Mouse (Mus musculus): ENCODE measurements at regions not wholly inside any gene's neighbourhood (a gene's known extent, or its start where the extent isn't known, plus 50 kb on each side); places are given as distances from the start of the nearest gene placed in this dataset.

DNA sequence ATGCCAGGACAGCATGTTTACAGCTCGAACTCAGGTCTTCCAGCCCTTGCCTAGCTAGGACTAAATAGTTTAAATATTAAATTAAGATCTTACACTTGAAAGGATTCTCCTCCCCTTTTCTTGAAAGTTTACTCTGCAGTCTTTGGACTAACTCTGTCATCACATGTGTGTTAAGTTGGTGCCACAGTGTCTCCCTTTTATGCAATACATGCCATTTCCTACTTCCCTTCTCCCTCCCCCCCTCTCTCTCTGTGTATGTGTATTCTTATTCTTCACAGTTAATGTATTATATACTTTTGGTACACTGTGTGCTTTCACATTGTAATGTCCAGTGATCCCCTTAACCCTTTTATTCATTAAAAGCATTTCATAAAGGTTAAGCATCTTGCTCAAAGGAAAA lies 63.9 kb upstream of the Dock10 start:
- Histone ChIP-seq H3K27ac (ENCODE audit: low read length) (no peak overlapping the region), H3K9me3 (ENCODE audit: low read length) (no peaks in the 10 kb centered on the region), H3K36me3 (ENCODE audit: insufficient read depth, low read length) (no peaks in the 10 kb centered on the region), H3K4me1 (ENCODE audit: insufficient read depth, low read depth, low read length) (no peaks in the 10 kb centered on the region), H3K9ac (replicated peaks; ENCODE audit: low read depth) (no peak overlapping the region), H3K4me2 (replicated peaks; ENCODE audit: low read depth, low read length) (no peak overlapping the region), H3K27me3 (replicated peaks; ENCODE audit: insufficient read depth, low read length) (no peaks in the 10 kb centered on the region), H3K4me3 (ENCODE audit: low read depth, low read length) (no peak overlapping the region)
- no peak for ATAC-seq
- TF ChIP-seq CTCF (IDR thresholded peaks at IDR 0.05), result no peak
- no peak for TF ChIP-seq EP300 (IDR thresholded peaks at IDR 0.05)
- 52% methylated on average over 1 of the region's 1 CpGs for WGBS
- DNase-seq (ENCODE audit: low spot score), result no peak

DNA sequence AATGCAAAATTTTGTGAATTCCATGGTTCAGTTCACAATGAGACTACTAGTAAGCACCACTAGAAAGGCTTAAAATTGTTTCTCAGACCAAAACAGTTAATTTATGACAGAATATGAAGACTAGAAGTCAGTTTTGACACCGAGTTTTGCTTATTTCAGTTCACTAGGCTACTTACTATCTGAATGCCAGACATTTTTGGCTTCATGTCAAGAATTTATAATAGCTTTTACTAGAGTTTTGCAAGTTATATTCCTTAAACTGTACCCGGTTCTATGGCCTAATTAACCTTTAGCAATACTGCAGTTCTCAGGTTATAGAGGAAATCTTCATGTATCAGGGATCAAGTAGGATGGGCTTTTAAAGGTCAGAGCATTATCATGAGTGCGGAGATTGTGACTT lies 54.6 kb upstream of the Dock10 start:
- Histone ChIP-seq H3K36me3 (ENCODE audit: insufficient read depth, low read length) (no peaks in the 10 kb centered on the region), H3K27me3 (replicated peaks; ENCODE audit: insufficient read depth, low read length) (no peaks in the 10 kb centered on the region), H3K4me2 (replicated peaks; ENCODE audit: low read depth, low read length) (no peak overlapping the region), H3K9ac (replicated peaks; ENCODE audit: low read depth) (no peak overlapping the region), H3K9me3 (ENCODE audit: low read length) (no peaks in the 10 kb centered on the region), H3K4me3 (ENCODE audit: low read depth, low read length) (no peak overlapping the region), H3K27ac (ENCODE audit: low read length) (no peak overlapping the region), H3K4me1 (ENCODE audit: insufficient read depth, low read depth, low read length) (no peaks in the 10 kb centered on the region)
- ATAC-seq, result no peak
- no peak for TF ChIP-seq EP300 (IDR thresholded peaks at IDR 0.05)
- TF ChIP-seq CTCF (IDR thresholded peaks at IDR 0.05), result no peak
- 35% methylated on average over 3 of the region's 3 CpGs for WGBS
- DNase-seq (ENCODE audit: low spot score), result peak; percentile 18
